Mouse (Mus musculus): Measurements from ENCODE around the gene Alox5ap. TPM values are rescaled to one million over a fixed set of nuclear protein-coding genes. Genes with fewer than 3 reads are reported as not detected.

Alox5ap gene
- polyA plus RNA-seq, 1 experiment: 15.8 TPM

- H3K27me3 ChIP-seq (replicated peaks; ENCODE audit: control insufficient read depth, insufficient read depth, low read length): no peaks in the 10 kb centered on the region
- no peak for DNase-seq
- H3K4me3 ChIP-seq (ENCODE audit: insufficient read depth, low read depth, low read length): peak overlapping the region; percentile 46; the same call in 1 of the 2 replicates
- no peak for TF ChIP-seq CTCF (conservative IDR thresholded peaks at IDR 0.05; ENCODE audit: insufficient read depth, insufficient read length, low read depth, low read length)
- TF ChIP-seq POLR2A (IDR thresholded peaks at IDR 0.05; ENCODE audit: low read depth, low read length): no peak
- WGBS: 54% methylated on average over 9 of the region's 9 CpGs
- no peaks in the 10 kb centered on the region for H3K4me1 ChIP-seq (ENCODE audit: control insufficient read depth, insufficient read depth, low read length)
- no peaks in the 10 kb centered on the region for H3K36me3 ChIP-seq (ENCODE audit: control insufficient read depth, insufficient read depth, low read length)
- H3K27ac ChIP-seq (ENCODE audit: insufficient read depth, low read depth, low read length): no peak overlapping the region
These were observed 19.1 kb upstream of the Alox5ap start for GRCm38 (mm10) chr5:149245391-149245964.

GRCm38 (mm10) chr5:149245965-149246470, 18.5 kb upstream of the Alox5ap start:
- 21% methylated on average over 16 of the region's 16 CpGs for WGBS
- Histone ChIP-seq H3K27ac (ENCODE audit: insufficient read depth, low read depth, low read length) (no peak overlapping the region), H3K36me3 (ENCODE audit: control insufficient read depth, insufficient read depth, low read length) (no peaks in the 10 kb centered on the region), H3K27me3 (replicated peaks; ENCODE audit: control insufficient read depth, insufficient read depth, low read length) (no peaks in the 10 kb centered on the region), H3K4me3 (ENCODE audit: insufficient read depth, low read depth, low read length) (peak overlapping the region; percentile 46; the same call in 1 of the 2 replicates), H3K4me1 (ENCODE audit: control insufficient read depth, insufficient read depth, low read length) (no peaks in the 10 kb centered on the region)
- TF ChIP-seq CTCF (conservative IDR thresholded peaks at IDR 0.05; ENCODE audit: insufficient read depth, insufficient read length, low read depth, low read length) (no peak), POLR2A (IDR thresholded peaks at IDR 0.05; ENCODE audit: low read depth, low read length) (no peak)
- peak; percentile 50 for DNase-seq

GRCm38 (mm10) chr5:149247047-149247904, 17.3 kb upstream of the Alox5ap start:
- 37% methylated on average over 20 of the region's 20 CpGs for WGBS
- Histone ChIP-seq H3K4me3 (ENCODE audit: insufficient read depth, low read depth, low read length) (no peak overlapping the region), H3K36me3 (ENCODE audit: control insufficient read depth, insufficient read depth, low read length) (no peaks in the 10 kb centered on the region), H3K27ac (ENCODE audit: insufficient read depth, low read depth, low read length) (no peak overlapping the region), H3K27me3 (replicated peaks; ENCODE audit: control insufficient read depth, insufficient read depth, low read length) (no peaks in the 10 kb centered on the region), H3K4me1 (ENCODE audit: control insufficient read depth, insufficient read depth, low read length) (no peaks in the 10 kb centered on the region)
- no peak for TF ChIP-seq CTCF (conservative IDR thresholded peaks at IDR 0.05; ENCODE audit: insufficient read depth, insufficient read length, low read depth, low read length)
- no peak for TF ChIP-seq POLR2A (IDR thresholded peaks at IDR 0.05; ENCODE audit: low read depth, low read length)
- DNase-seq: no peak

- H3K27ac ChIP-seq (ENCODE audit: insufficient read depth, low read depth, low read length): no peak overlapping the region
- no peak for TF ChIP-seq POLR2A (IDR thresholded peaks at IDR 0.05; ENCODE audit: low read depth, low read length)
- TF ChIP-seq CTCF (conservative IDR thresholded peaks at IDR 0.05; ENCODE audit: insufficient read depth, insufficient read length, low read depth, low read length): no peak
- WGBS: 86% methylated on average over 3 of the region's 3 CpGs
- no peaks in the 10 kb centered on the region for H3K4me1 ChIP-seq (ENCODE audit: control insufficient read depth, insufficient read depth, low read length)
- DNase-seq: no peak
- H3K36me3 ChIP-seq (ENCODE audit: control insufficient read depth, insufficient read depth, low read length): no peaks in the 10 kb centered on the region
- no peak overlapping the region for H3K4me3 ChIP-seq (ENCODE audit: insufficient read depth, low read depth, low read length)
- H3K27me3 ChIP-seq (replicated peaks; ENCODE audit: control insufficient read depth, insufficient read depth, low read length): no peaks in the 10 kb centered on the region
These were observed 12.3 kb upstream of the Alox5ap start for GRCm38 (mm10) chr5:149252303-149252702.

- Histone ChIP-seq H3K27me3 (replicated peaks; ENCODE audit: control insufficient read depth, insufficient read depth, low read length) (no peaks in the 10 kb centered on the region), H3K4me1 (ENCODE audit: control insufficient read depth, insufficient read depth, low read length) (no peaks in the 10 kb centered on the region), H3K27ac (ENCODE audit: insufficient read depth, low read depth, low read length) (no peak overlapping the region), H3K36me3 (ENCODE audit: control insufficient read depth, insufficient read depth, low read length) (no peaks in the 10 kb centered on the region), H3K4me3 (ENCODE audit: insufficient read depth, low read depth, low read length) (no peak overlapping the region)
- TF ChIP-seq CTCF (conservative IDR thresholded peaks at IDR 0.05; ENCODE audit: insufficient read depth, insufficient read length, low read depth, low read length) (no peak), POLR2A (IDR thresholded peaks at IDR 0.05; ENCODE audit: low read depth, low read length) (no peak)
- 71% methylated on average over 2 of the region's 2 CpGs for WGBS
- DNase-seq: no peak
These were observed 11.1 kb upstream of the Alox5ap start for GRCm38 (mm10) chr5:149253491-149253890.

- no peak for DNase-seq
- TF ChIP-seq CTCF (conservative IDR thresholded peaks at IDR 0.05; ENCODE audit: insufficient read depth, insufficient read length, low read depth, low read length) (no peak), POLR2A (IDR thresholded peaks at IDR 0.05; ENCODE audit: low read depth, low read length) (no peak)
- Histone ChIP-seq H3K27ac (ENCODE audit: insufficient read depth, low read depth, low read length) (no peak overlapping the region), H3K4me1 (ENCODE audit: control insufficient read depth, insufficient read depth, low read length) (no peaks in the 10 kb centered on the region), H3K4me3 (ENCODE audit: insufficient read depth, low read depth, low read length) (no peak overlapping the region), H3K27me3 (replicated peaks; ENCODE audit: control insufficient read depth, insufficient read depth, low read length) (no peaks in the 10 kb centered on the region), H3K36me3 (ENCODE audit: control insufficient read depth, insufficient read depth, low read length) (no peaks in the 10 kb centered on the region)
- 95% methylated on average over 2 of the region's 2 CpGs for WGBS
These were observed 9.0 kb upstream of the Alox5ap start for GRCm38 (mm10) chr5:149255522-149255921.

Data from kidney, adult 2 months (tissue).